Mouse (Mus musculus) liver, embryonic 11.5 days (tissue): Measurements from ENCODE around the gene Cpne2. TPM values are rescaled to one million over a fixed set of nuclear protein-coding genes. Genes with fewer than 3 reads are reported as not detected.

Experiments
- ATAC-seq: fragments of 200-750 bp; cut with Nextera tagmentation; replicated peaks from 2 replicates; pipeline ENCODE4 v1.8.0; 2017; ENCODE audit warnings: moderate number of reproducible peaks, mild to moderate bottlenecking, moderate TSS enrichment, moderate library complexity; ENCODE audit not compliant: low FRiP score
- DNase-seq: peaks from one replicate; pipeline ENCODE4 v3.0.0-alpha.2; 2017; ENCODE audit warnings: low spot score
- H3K27ac ChIP-seq: fragments of 300-500 bp; sonication (generic); 2 replicates; pipeline ENCODE4 v1.5.1; 2014; ENCODE audit warnings: mild to moderate bottlenecking, low read depth, low read length, control low read depth
- H3K27me3 ChIP-seq: fragments of 300-500 bp; sonication (generic); replicated peaks from 2 replicates; pipeline ENCODE4 v1.6.1; 2014; ENCODE audit warnings: low read length, mixed read lengths; ENCODE audit not compliant: control insufficient read depth, insufficient read depth
- H3K36me3 ChIP-seq: fragments of 300-500 bp; sonication (generic); 2 replicates; pipeline ENCODE4 v1.6.1; 2014; ENCODE audit warnings: mild to moderate bottlenecking, low read length, moderate library complexity, mixed read lengths; ENCODE audit not compliant: control insufficient read depth, insufficient read depth
- H3K4me1 ChIP-seq: fragments of 300-500 bp; sonication (generic); replicated peaks from 2 replicates; pipeline ENCODE4 v1.6.1; 2014; ENCODE audit warnings: low read length, mixed read lengths; ENCODE audit not compliant: control insufficient read depth, insufficient read depth
- H3K4me2 ChIP-seq: fragments of 300-500 bp; sonication (generic); 2 replicates; pipeline ENCODE4 v1.6.1; 2014; ENCODE audit warnings: mild to moderate bottlenecking, control low read depth, moderate library complexity
- H3K4me3 ChIP-seq: fragments of 300-500 bp; sonication (generic); 2 replicates; pipeline ENCODE4 v1.5.1; 2014; ENCODE audit warnings: low read depth, low read length, control low read depth
- H3K9ac ChIP-seq: fragments of 300-500 bp; sonication (generic); 2 replicates; pipeline ENCODE4 v1.6.1; 2014; ENCODE audit warnings: low read depth, low read length, control low read depth
- H3K9me3 ChIP-seq: fragments of 300-500 bp; sonication (generic); 2 replicates; pipeline ENCODE4 v1.6.1; 2016; ENCODE audit warnings: low read length, inconsistent platforms, mixed read lengths; ENCODE audit not compliant: control insufficient read depth
- WGBS: fragments of 180-500 bp; shearing (Covaris S2); extraction: QIAGEN DNeasy Blood & Tissue Kit; methylation state at CpG from one replicate; pipeline ENCODE4 v1.1.7; 2014; 5-methylcytosine and 5-hydroxymethylcytosine counted together
- polyA plus RNA-seq: library from polyadenylated mRNA; unstranded; fragments of >200 nt; fragmentation: Nextera tagmentation; extraction: Ambion mirVana; gene quantifications from 2 replicates; pipeline ENCODE4 v1.2.1, GENCODE M21; 2014

The Cpne2 gene
- polyA plus RNA-seq = 7.8 and 8.4 TPM in 2 replicates

GRCm38 (mm10) chr8:94532873-94533671 lies at the start of gene Cpne2:
Cpne2 (plus strand) TSS chr8:94532990.
- peak; percentile 77 for ATAC-seq
- no peaks in the 10 kb centered on the region; the same call in 1 of the 2 replicates for H3K4me1 ChIP-seq
- no peak within 1 kb of the TSS; the same call in 1 of the 2 replicates for H3K27ac ChIP-seq
- H3K27me3 ChIP-seq = peaks cover 54% of the 10 kb centered on the region
- 1% methylated on average over 66 of the region's 81 CpGs for WGBS
- peak within 1 kb of the TSS; percentile 64 for H3K4me3 ChIP-seq
- H3K36me3 ChIP-seq = no peaks in the 10 kb centered on the region
- H3K9me3 ChIP-seq = no peaks in the 10 kb centered on the region
- peak within 1 kb of the TSS; percentile 84 for H3K4me2 ChIP-seq
- peak within 1 kb of the TSS; percentile 59 for H3K9ac ChIP-seq
- peak; percentile 63 for DNase-seq

DNA sequence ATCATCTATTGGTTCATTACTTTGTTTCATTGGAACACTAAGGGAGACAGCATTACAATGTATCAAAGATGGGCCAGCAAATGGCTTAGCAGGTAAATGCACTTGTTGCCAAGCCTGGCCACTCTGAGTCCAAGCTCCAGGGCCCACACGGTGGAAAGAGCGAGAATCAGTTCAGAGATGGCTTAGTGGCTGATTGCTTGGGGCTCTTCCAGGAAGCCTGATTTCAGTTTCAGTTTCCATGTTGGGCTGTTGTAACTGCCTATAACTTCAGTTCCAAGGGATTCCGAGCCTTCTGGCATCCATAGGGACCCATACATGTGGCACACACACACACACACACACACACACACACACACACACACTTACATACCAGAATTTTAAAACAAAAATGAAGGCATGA lies 47.5 kb upstream of the Cpne2 start:
- H3K27ac ChIP-seq = no peak overlapping the region
- H3K4me1 ChIP-seq = no peaks in the 10 kb centered on the region
- no peak overlapping the region for H3K4me3 ChIP-seq
- 62% methylated on average over 3 of the region's 3 CpGs for WGBS
- no peak overlapping the region for H3K4me2 ChIP-seq
- H3K36me3 ChIP-seq = no peaks in the 10 kb centered on the region
- no peaks in the 10 kb centered on the region; the same call in 1 of the 2 replicates for H3K27me3 ChIP-seq
- DNase-seq (no peak), ATAC-seq (no peak)
- no peak overlapping the region for H3K9ac ChIP-seq
- no peaks in the 10 kb centered on the region for H3K9me3 ChIP-seq

GRCm38 (mm10) chr8:94485882-94486281 lies 46.9 kb upstream of the Cpne2 start:
- Histone ChIP-seq H3K4me3 (no peak overlapping the region), H3K36me3 (no peaks in the 10 kb centered on the region), H3K27ac (no peak overlapping the region), H3K9me3 (no peaks in the 10 kb centered on the region), H3K4me1 (no peaks in the 10 kb centered on the region), H3K27me3 (no peaks in the 10 kb centered on the region; the same call in 1 of the 2 replicates), H3K9ac (no peak overlapping the region), H3K4me2 (no peak overlapping the region)
- DNase-seq (no peak), ATAC-seq (no peak)
- WGBS = 25% methylated on average over 2 of the region's 2 CpGs

DNA sequence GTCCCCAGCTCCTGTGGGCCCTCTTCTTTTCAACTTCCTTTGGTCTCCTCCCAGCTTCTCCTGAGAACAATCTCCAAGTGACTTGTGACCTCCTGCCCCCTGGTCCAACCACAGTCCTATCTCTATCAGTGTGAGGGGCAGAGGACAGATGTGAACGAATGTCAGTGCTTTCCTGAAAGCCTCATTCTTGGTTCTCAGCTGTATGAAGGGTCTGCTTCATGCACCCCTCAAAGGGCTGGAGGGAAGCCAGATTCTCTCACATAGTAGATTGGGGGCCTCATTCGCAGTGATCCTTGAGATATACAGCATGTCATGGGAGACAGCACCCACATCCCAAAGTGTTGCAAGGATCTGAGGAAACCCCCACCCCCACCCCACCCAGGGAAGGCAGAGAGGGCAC lies 44.8 kb upstream of the Cpne2 start:
- H3K9ac ChIP-seq = no peak overlapping the region
- no peaks in the 10 kb centered on the region for H3K9me3 ChIP-seq
- H3K4me2 ChIP-seq = no peak overlapping the region
- ATAC-seq (no peak), DNase-seq (no peak)
- H3K4me1 ChIP-seq = no peaks in the 10 kb centered on the region
- no peaks in the 10 kb centered on the region for H3K36me3 ChIP-seq
- no peak overlapping the region for H3K4me3 ChIP-seq
- H3K27ac ChIP-seq = no peak overlapping the region
- H3K27me3 ChIP-seq = no peaks in the 10 kb centered on the region
- WGBS = 37% methylated on average over 2 of the region's 2 CpGs

- no peaks in the 10 kb centered on the region for H3K4me1 ChIP-seq
- H3K4me3 ChIP-seq = no peak overlapping the region
- H3K27ac ChIP-seq = no peak overlapping the region
- H3K9me3 ChIP-seq = no peaks in the 10 kb centered on the region
- 37% methylated on average over 4 of the region's 4 CpGs for WGBS
- H3K36me3 ChIP-seq = no peaks in the 10 kb centered on the region
- no peak overlapping the region for H3K4me2 ChIP-seq
- no peak overlapping the region for H3K9ac ChIP-seq
- no peak for DNase-seq
- no peak for ATAC-seq
- no peaks in the 10 kb centered on the region for H3K27me3 ChIP-seq
Measured at GRCm38 (mm10) chr8:94489809-94490483, 42.8 kb upstream of the Cpne2 start.

GRCm38 (mm10) chr8:94492021-94492681 lies 40.6 kb upstream of the Cpne2 start:
- H3K4me3 ChIP-seq = no peak overlapping the region
- H3K9me3 ChIP-seq = no peaks in the 10 kb centered on the region
- ATAC-seq (peak; percentile 67), DNase-seq (peak; percentile 66)
- no peaks in the 10 kb centered on the region for H3K27me3 ChIP-seq
- H3K27ac ChIP-seq = no peak overlapping the region
- peak overlapping the region; percentile 60 for H3K4me2 ChIP-seq
- WGBS = 5% methylated on average over 15 of the region's 15 CpGs
- no peak overlapping the region for H3K9ac ChIP-seq
- H3K36me3 ChIP-seq = no peaks in the 10 kb centered on the region
- no peaks in the 10 kb centered on the region for H3K4me1 ChIP-seq

DNA sequence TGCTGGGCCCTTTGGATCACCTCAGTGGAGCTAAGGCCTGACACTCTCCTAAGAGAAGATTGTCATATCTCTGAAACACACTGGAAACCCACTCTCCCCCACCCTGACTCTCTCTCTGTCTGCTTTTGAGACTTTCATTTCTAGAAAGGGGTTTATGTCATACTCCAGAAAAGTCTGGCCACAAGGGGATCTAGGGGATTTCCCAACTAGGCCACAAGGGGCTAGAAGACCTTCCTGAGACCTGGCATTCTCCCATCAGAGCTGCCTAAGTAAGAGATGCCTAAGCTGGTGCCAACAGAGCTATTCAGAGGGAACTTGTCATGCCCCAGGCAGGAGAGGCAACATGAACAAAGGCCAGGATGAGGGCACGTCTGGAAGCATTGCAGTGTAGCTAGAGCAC lies 39.5 kb upstream of the Cpne2 start:
- WGBS = 52% methylated on average over 1 of the region's 1 CpGs
- Histone ChIP-seq H3K36me3 (no peaks in the 10 kb centered on the region), H3K27me3 (no peaks in the 10 kb centered on the region), H3K4me2 (no peak overlapping the region), H3K27ac (no peak overlapping the region), H3K9ac (no peak overlapping the region), H3K4me3 (no peak overlapping the region), H3K4me1 (no peaks in the 10 kb centered on the region), H3K9me3 (no peaks in the 10 kb centered on the region)
- DNase-seq (no peak), ATAC-seq (no peak)

GRCm38 (mm10) chr8:94515430-94516208 lies 17.2 kb upstream of the Cpne2 start:
- Histone ChIP-seq H3K4me2 (no peak overlapping the region), H3K9me3 (no peaks in the 10 kb centered on the region), H3K4me3 (no peak overlapping the region), H3K4me1 (no peaks in the 10 kb centered on the region), H3K27me3 (peaks cover 4% of the 10 kb centered on the region; the same call in 1 of the 2 replicates), H3K9ac (no peak overlapping the region), H3K27ac (no peak overlapping the region), H3K36me3 (no peaks in the 10 kb centered on the region)
- ATAC-seq (0 out of 2 replicates have a peak, but pooled peaks have one; percentile 20), DNase-seq (no peak)
- WGBS = 58% methylated on average over 5 of the region's 5 CpGs
